Mouse (Mus musculus): Measurements from ENCODE around the gene Arhgap25.
"Not testable (repeated sequence)": the region's sequence is repeated elsewhere in the genome, so short reads cannot be mapped to it uniquely, and the experiment has no call there.

The Arhgap25 gene

GRCm38 (mm10) chr6:87504875-87505274, 28.2 kb downstream of the Arhgap25 start:
- CTCF ChIA-PET: interaction anchor here (1.0 to 2.1 kb wide), 4 partner anchors 16 to 37 kb away, joined by 4 to 7 read pairs (median 6); no protein-coding TSS in a partner anchor

- CTCF ChIA-PET: interaction anchor here (2.0 to 2.1 kb wide), 2 partner anchors 18 to 27 kb away, joined by 4 to 7 read pairs; no protein-coding TSS in a partner anchor
These were observed 29.1 kb downstream of the Arhgap25 start for GRCm38 (mm10) chr6:87503976-87504375.

GRCm38 (mm10) chr6:87503536-87503935, 29.5 kb downstream of the Arhgap25 start:
- CTCF ChIA-PET: interaction anchor here (0.6 to 2.1 kb wide), 2 partner anchors 27 to 341 kb away, joined by 3 to 7 read pairs; no protein-coding TSS in a partner anchor

- CTCF ChIA-PET: interaction anchor here (0.6 to 1.1 kb wide), 3 partner anchors 10 to 340 kb away, joined by 3 to 4 read pairs (median 3); no protein-coding TSS in a partner anchor
These were observed 30.2 kb downstream of the Arhgap25 start for GRCm38 (mm10) chr6:87502831-87503286.

GRCm38 (mm10) chr6:87502411-87502810, 30.6 kb downstream of the Arhgap25 start:
- CTCF ChIA-PET: interaction anchor here (0.8 to 1.1 kb wide), 2 partner anchors 10 to 11 kb away, joined by 3 to 4 read pairs; no protein-coding TSS in a partner anchor

- CTCF ChIA-PET: interaction anchor here (0.6 to 0.7 kb wide), 2 partner anchors 10 to 15 kb away, joined by 3 to 5 read pairs; no protein-coding TSS in a partner anchor
These were observed 32.4 kb downstream of the Arhgap25 start for GRCm38 (mm10) chr6:87500696-87501095.

- CTCF ChIA-PET: interaction anchor here (1.2 kb wide), 1 partner anchor 13 kb away, joined by 3 read pairs; no protein-coding TSS in a partner anchor
These were observed 33.3 kb downstream of the Arhgap25 start for GRCm38 (mm10) chr6:87499791-87500190.

- CTCF ChIA-PET: no interaction called here
These were observed 36.9 kb downstream of the Arhgap25 start for GRCm38 (mm10) chr6:87496143-87496542.

- CTCF ChIA-PET: no interaction called here
These were observed 38.7 kb downstream of the Arhgap25 start for GRCm38 (mm10) chr6:87494339-87494738.

GRCm38 (mm10) chr6:87487657-87488426, 45.2 kb downstream of the Arhgap25 start:
- CTCF ChIA-PET: interaction anchor here (1.3 to 1.8 kb wide), 6 partner anchors 12 to 66 kb away, joined by 3 to 6 read pairs (median 3); no protein-coding TSS in a partner anchor

- CTCF ChIA-PET: no interaction called here
These were observed 48.3 kb downstream of the Arhgap25 start for GRCm38 (mm10) chr6:87484806-87485205.

GRCm38 (mm10) chr6:87483900-87484289, 49.2 kb downstream of the Arhgap25 start:
- CTCF ChIA-PET: no interaction called here

- CTCF ChIA-PET: no interaction called here
These were observed 49.7 kb downstream of the Arhgap25 start for GRCm38 (mm10) chr6:87483224-87483899.

GRCm38 (mm10) chr6:87479291-87479999, 53.6 kb downstream of the Arhgap25 start:
- CTCF ChIA-PET: no interaction called here

GRCm38 (mm10) chr6:87478847-87479246, 54.2 kb downstream of the Arhgap25 start:
- CTCF ChIA-PET: no interaction called here

GRCm38 (mm10) chr6:87475223-87475622, 57.8 kb downstream of the Arhgap25 start:
- CTCF ChIA-PET: no interaction called here

- CTCF ChIA-PET: not testable (repeated sequence)
These were observed 63.0 kb downstream of the Arhgap25 start for GRCm38 (mm10) chr6:87470098-87470497.

- CTCF ChIA-PET: interaction anchor here (1.3 kb wide), 1 partner anchor 37 kb away, joined by 6 read pairs; no protein-coding TSS in a partner anchor
These were observed 64.7 kb downstream of the Arhgap25 start for GRCm38 (mm10) chr6:87468372-87468771.

GRCm38 (mm10) chr6:87467373-87467772, 65.7 kb downstream of the Arhgap25 start:
- CTCF ChIA-PET: interaction anchor here (1.3 kb wide), 1 partner anchor 38 kb away, joined by 6 read pairs; no protein-coding TSS in a partner anchor

- CTCF ChIA-PET: interaction anchor here (0.6 to 1.3 kb wide), 2 partner anchors 21 to 203 kb away, joined by 3 to 5 read pairs; no protein-coding TSS in a partner anchor
These were observed 66.8 kb downstream of the Arhgap25 start for GRCm38 (mm10) chr6:87466221-87466620.

GRCm38 (mm10) chr6:87455507-87455906, 77.6 kb downstream of the Arhgap25 start:
- CTCF ChIA-PET: no interaction called here

Data from spleen, embryonic (tissue).